Mouse (Mus musculus) forebrain, postnatal 0 days (tissue): ENCODE measurements around the gene Fam241a. TPM values are rescaled to one million over a fixed set of nuclear protein-coding genes. Genes with fewer than 3 reads are reported as not detected.

Experiments
- ATAC-seq: fragments of 200-750 bp; cut with Nextera tagmentation; 2 replicates; pipeline ENCODE4 v1.8.0; 2017; ENCODE audit warnings: mild to moderate bottlenecking, moderate library complexity
- DNase-seq: peaks from one replicate; pipeline ENCODE4 v3.0.0-alpha.2; 2015
- H3K27ac ChIP-seq: fragments of 300-500 bp; sonication (generic); 2 replicates; pipeline ENCODE4 v1.5.1; 2014; ENCODE audit warnings: low read depth, mild to moderate bottlenecking, antibody characterized with exemption, low read length, moderate library complexity, mixed read lengths
- H3K27me3 ChIP-seq: fragments of 300-500 bp; sonication (generic); 2 replicates; pipeline ENCODE4 v1.6.1; 2014; ENCODE audit warnings: mild to moderate bottlenecking, low read length, mixed read lengths; ENCODE audit not compliant: insufficient read depth
- H3K36me3 ChIP-seq: fragments of 300-500 bp; sonication (generic); 2 replicates; pipeline ENCODE4 v1.6.1; 2014; ENCODE audit warnings: mild to moderate bottlenecking, moderate library complexity; ENCODE audit not compliant: insufficient read depth
- H3K4me1 ChIP-seq: fragments of 300-500 bp; sonication (generic); 2 replicates; pipeline ENCODE4 v1.6.1; 2014; ENCODE audit warnings: antibody characterized with exemption; ENCODE audit not compliant: insufficient read depth
- H3K4me2 ChIP-seq: fragments of 300-500 bp; sonication (generic); 2 replicates; pipeline ENCODE4 v1.6.1; 2014; ENCODE audit warnings: low read depth, mild to moderate bottlenecking, moderate library complexity
- H3K4me3 ChIP-seq: fragments of 300-500 bp; sonication (generic); 2 replicates; pipeline ENCODE4 v1.5.1; 2014; ENCODE audit warnings: low read depth, low read length, mixed read lengths
- H3K9ac ChIP-seq: fragments of 300-500 bp; sonication (generic); 2 replicates; pipeline ENCODE4 v1.6.1; 2014; ENCODE audit warnings: mild to moderate bottlenecking
- H3K9me3 ChIP-seq: fragments of 300-500 bp; sonication (generic); 2 replicates; pipeline ENCODE4 v1.6.1; 2016; ENCODE audit warnings: low read length
- CTCF ChIP-seq: sonication (generic); IDR thresholded peaks from 2 replicates; pipeline ENCODE4 v1.5.1; 2016; ENCODE audit warnings: antibody characterized with exemption, control low read depth, low read depth
- WGBS: fragments of 180-500 bp; shearing (Covaris S2); extraction: QIAGEN DNeasy Blood & Tissue Kit; methylation state at CpG from one replicate; pipeline ENCODE4 v1.1.7; 2014; 5-methylcytosine and 5-hydroxymethylcytosine counted together
- polyA plus RNA-seq: library from polyadenylated mRNA; unstranded; fragments of >200 nt; fragmentation: Nextera tagmentation; extraction: Ambion mirVana; gene quantifications from 2 replicates; pipeline ENCODE4 v1.2.1, GENCODE M21; 2015
- total RNA-seq: library from RNA; depleted of rRNA; stranded (reverse); fragments of >200 nt; gene quantifications from 2 replicates; pipeline ENCODE4 v1.2.3, GENCODE M21; 2014

Gene Fam241a
- total and polyA plus RNA-seq, 2 experiments from 2014 or later, result 7.4 to 13.7 TPM

GRCm38 (mm10) chr3:127848088-127848808 is 47.9 kb downstream of the Fam241a start:
- no peak overlapping the region for H3K4me2 ChIP-seq
- no peak for DNase-seq
- no peaks in the 10 kb centered on the region for H3K36me3 ChIP-seq
- no peaks in the 10 kb centered on the region for H3K9me3 ChIP-seq
- H3K27ac ChIP-seq, result no peak overlapping the region
- no peak for ATAC-seq
- TF ChIP-seq CTCF, result no peak
- 63% methylated on average over 11 of the region's 11 CpGs for WGBS
- H3K9ac ChIP-seq, result no peak overlapping the region
- H3K27me3 ChIP-seq, result no peaks in the 10 kb centered on the region
- H3K4me1 ChIP-seq, result no peaks in the 10 kb centered on the region
- H3K4me3 ChIP-seq, result no peak overlapping the region

GRCm38 (mm10) chr3:127843941-127844327 is 52.2 kb downstream of the Fam241a start:
- H3K4me1 ChIP-seq, result no peaks in the 10 kb centered on the region
- H3K27ac ChIP-seq, result no peak overlapping the region
- no peak overlapping the region for H3K4me3 ChIP-seq
- H3K4me2 ChIP-seq, result no peak overlapping the region
- H3K36me3 ChIP-seq, result no peaks in the 10 kb centered on the region
- TF ChIP-seq CTCF, result no peak
- ATAC-seq (no peak), DNase-seq (no peak)
- no peak overlapping the region for H3K9ac ChIP-seq
- 85% methylated on average over 5 of the region's 5 CpGs for WGBS
- no peaks in the 10 kb centered on the region for H3K9me3 ChIP-seq
- no peaks in the 10 kb centered on the region for H3K27me3 ChIP-seq

DNA sequence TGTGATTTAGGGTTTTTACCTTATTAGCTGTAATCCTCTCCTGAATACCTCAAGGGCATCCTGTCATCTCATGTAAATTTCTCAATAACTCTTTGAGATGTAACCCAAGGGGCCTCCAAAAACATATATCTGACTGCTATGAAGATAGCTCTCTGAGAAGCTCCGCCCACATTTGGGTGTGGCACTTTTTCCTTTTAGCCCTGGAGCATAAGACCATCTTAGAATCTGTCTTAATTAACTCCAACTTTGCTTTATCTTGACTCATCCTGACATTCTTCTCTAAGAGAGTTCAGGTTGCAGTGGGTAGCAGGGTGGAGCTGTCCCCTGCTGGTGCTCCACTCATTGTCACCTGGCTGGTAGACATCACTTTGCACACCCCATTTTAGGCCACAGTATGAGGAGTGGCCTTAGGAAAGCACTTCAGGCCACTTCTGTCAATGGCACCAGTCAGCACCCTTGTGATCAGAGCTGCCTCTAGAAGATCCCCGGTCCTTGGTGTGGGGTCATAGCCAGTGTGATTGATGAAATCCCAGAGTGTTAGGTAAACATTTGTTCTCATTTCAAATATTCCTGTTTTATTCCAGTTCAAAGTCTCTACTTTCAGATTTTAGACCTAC is 52.7 kb downstream of the Fam241a start:
- H3K4me1 ChIP-seq, result no peaks in the 10 kb centered on the region
- no peak overlapping the region for H3K4me2 ChIP-seq
- no peaks in the 10 kb centered on the region for H3K36me3 ChIP-seq
- H3K4me3 ChIP-seq, result no peak overlapping the region
- 93% methylated on average over 2 of the region's 2 CpGs for WGBS
- no peak for ATAC-seq
- TF ChIP-seq CTCF, result no peak
- H3K9me3 ChIP-seq, result no peaks in the 10 kb centered on the region
- H3K9ac ChIP-seq, result no peak overlapping the region
- no peak for DNase-seq
- H3K27me3 ChIP-seq, result no peaks in the 10 kb centered on the region
- H3K27ac ChIP-seq, result no peak overlapping the region

GRCm38 (mm10) chr3:127841926-127842325 is 54.2 kb downstream of the Fam241a start:
- ATAC-seq (no peak), DNase-seq (peak; percentile 35)
- Histone ChIP-seq H3K9ac (no peak overlapping the region), H3K36me3 (no peaks in the 10 kb centered on the region), H3K9me3 (no peaks in the 10 kb centered on the region), H3K27ac (no peak overlapping the region), H3K4me3 (no peak overlapping the region), H3K4me2 (no peak overlapping the region), H3K27me3 (no peaks in the 10 kb centered on the region), H3K4me1 (no peaks in the 10 kb centered on the region)
- TF ChIP-seq CTCF, result no peak
- 24% methylated on average over 8 of the region's 8 CpGs for WGBS

DNA sequence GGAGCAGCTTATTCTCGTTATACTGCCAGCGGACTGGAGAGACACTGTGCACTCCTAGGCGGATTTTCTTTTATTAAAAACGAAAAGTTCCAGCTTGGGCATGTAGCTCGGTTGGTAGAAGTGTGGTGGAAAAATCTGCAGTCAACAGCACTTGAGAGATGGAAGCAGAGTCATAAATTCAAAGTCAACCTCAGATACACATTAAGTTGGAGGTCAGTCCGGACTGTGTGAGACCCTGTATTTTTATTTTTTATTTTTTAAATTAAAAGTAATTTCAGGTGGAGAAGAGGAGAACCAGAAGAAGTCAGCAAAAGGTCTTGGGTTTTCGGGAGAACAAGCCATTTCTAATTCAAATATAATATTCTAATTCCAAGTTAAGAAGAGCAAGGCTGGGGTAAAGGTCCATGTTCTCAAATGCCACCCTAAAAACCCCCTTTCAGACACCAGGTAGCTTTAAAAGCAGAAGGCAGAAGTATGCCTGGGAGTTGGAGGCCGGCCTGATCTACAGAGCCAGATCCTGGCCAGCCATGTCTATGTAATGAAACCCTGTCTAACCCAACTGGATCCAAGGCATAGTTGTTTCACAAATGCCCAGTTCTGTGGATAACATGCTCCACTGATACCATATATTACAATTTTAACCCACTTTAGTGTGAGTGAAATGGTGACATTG is 58.0 kb downstream of the Fam241a start:
- Histone ChIP-seq H3K4me1 (no peaks in the 10 kb centered on the region), H3K9me3 (no peaks in the 10 kb centered on the region), H3K36me3 (no peaks in the 10 kb centered on the region), H3K9ac (peak overlapping the region; percentile 91), H3K27ac (peak overlapping the region; percentile 89), H3K4me2 (peak overlapping the region; percentile 65), H3K27me3 (no peaks in the 10 kb centered on the region), H3K4me3 (peak overlapping the region; percentile 97)
- 31% methylated on average over 8 of the region's 8 CpGs for WGBS
- ATAC-seq (no peak; the same call in 1 of the 2 replicates), DNase-seq (no peak)
- no peak for TF ChIP-seq CTCF

GRCm38 (mm10) chr3:127837154-127837865 is 58.8 kb downstream of the Fam241a start, which contains the start of gene Ap1ar:
Gene Ap1ar (minus strand): TSS chr3:127837523.
- TF ChIP-seq CTCF, result peak; percentile 87
- Histone ChIP-seq H3K36me3 (no peaks in the 10 kb centered on the region), H3K4me3 (peak within 1 kb of the TSS; percentile 97), H3K4me1 (no peaks in the 10 kb centered on the region), H3K27ac (peak within 1 kb of the TSS; percentile 89), H3K27me3 (no peaks in the 10 kb centered on the region), H3K9me3 (no peaks in the 10 kb centered on the region), H3K4me2 (peak within 1 kb of the TSS; percentile 71), H3K9ac (peak within 1 kb of the TSS; percentile 91)
- DNase-seq, result peak; percentile 98
- peak; percentile 99 for ATAC-seq
- 3% methylated on average over 69 of the region's 89 CpGs for WGBS
